Mouse (Mus musculus) lung, postnatal 10 days (tissue): Measurements from ENCODE around the gene Nt5c2.

ENCODE experiments used
- DNase-seq: peaks from one replicate; pipeline ENCODE4 v3.0.0; 2021

Gene Nt5c2

GRCm38 (mm10) chr19:46836085-46836484 is 178.9 kb downstream of the Nt5c2 start:
- no peak for DNase-seq

DNA sequence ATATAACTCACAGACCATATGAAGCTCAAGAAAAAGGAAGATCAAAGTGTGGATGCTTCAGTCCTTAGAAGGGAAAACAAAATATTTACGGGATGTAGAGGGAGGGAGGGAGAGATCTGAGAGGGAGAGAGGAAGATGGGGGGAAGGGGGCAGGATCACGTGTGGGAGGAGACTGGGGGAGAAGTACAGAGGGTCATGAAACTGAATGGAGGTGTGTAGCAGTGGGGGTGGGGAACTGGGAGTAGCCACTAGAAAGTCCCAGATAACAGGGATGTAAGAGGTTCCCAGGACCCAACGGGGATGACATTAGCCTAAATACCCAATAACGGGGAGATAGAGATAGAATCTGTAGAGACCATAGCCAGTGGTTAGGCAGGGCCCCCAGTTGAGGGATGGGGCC is 179.6 kb downstream of the Nt5c2 start:
- no peak for DNase-seq

DNA sequence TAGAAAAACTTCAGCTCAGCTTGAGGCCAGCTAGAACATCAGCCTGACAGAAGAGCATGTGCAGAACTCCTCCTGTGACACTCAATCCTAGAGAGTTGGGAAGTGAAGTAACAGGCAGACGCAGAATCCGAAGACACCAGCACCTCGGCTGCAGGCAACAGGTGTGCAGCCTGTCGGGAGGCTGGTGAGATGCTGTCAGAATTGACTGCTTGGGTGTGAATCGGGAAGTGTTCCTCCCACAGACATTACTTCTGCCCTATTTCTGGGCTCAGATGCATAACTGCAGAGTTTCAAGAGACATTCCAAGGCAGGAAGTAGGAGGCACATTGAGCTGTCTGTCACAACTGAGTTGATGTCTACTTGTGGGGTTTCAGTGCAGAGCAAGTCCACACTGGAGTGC is 180.7 kb downstream of the Nt5c2 start:
- DNase-seq: no peak
